Comparison of ENCODE assay signal across 14 mouse cellular contexts in the genomic region with DNA sequence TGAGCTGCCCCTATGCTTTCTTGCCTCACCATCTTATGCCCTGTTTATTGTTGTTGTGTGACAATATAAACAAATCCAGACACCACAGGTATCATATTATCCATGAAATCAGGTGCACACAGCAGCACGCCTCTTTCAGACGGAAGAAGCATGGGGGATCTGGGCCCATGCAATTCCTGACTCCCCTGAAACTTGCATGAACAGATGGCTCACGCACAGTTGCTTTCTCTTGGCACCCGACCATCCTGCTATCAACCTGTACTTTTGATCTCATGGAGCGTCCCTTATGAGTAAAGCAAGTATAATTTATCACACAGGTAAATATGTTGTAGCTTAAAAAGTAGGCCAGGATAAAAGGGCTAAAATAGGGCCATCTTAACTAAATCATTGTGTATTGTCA.
DNase-seq lines count a peak whose midpoint lies in the region.
"Had no signal": no experiment of that assay in that cellular context is flagged by ENCODE, and none has a peak within 500 bp of the region (broad histone marks: within the 10 kb centered on the region; RNA-seq: fewer than 3 reads in every experiment).

No protein-coding gene starts in this region.

- peak; percentile 75 for DNase-seq in brain, adult 2 months (ENCODE audit: low read depth, low spot score)
- peak; percentile 63 for DNase-seq in cerebellum, adult 11-12 months
- DNase-seq in cerebellum, adult 9-10 months, result peak; percentile 74
- DNase-seq in cerebellum, postnatal 25 days, result peak; percentile 52 to 69
- DNase-seq in layer of hippocampus, postnatal 25 days (ENCODE audit: extremely low spot score in 1 of 2, low spot score in 1 of 2), result no peak
- no peak for DNase-seq in adrenal gland, adult (ENCODE audit: inconsistent age in 2 of 2, low spot score in 1 of 2)
- DNase-seq in gastrocnemius, postnatal 25 days, result no peak
- DNase-seq: adrenal gland, adult 2 months; adrenal gland, postnatal 25 days; embryo, embryonic 11 days; gastrocnemius, postnatal 10 days; heart, adult 2 months; heart, postnatal 14 days; kidney, adult 2 months had no signal

Comparison
In these comparisons a context has a peak if more than half of its experiments do, and no peak if none do; other contexts are left out.
1. DNase-seq: peak in brain, adult 2 months (single experiment), cerebellum, adult 11-12 months (single experiment), cerebellum, adult 9-10 months (single experiment) and cerebellum, postnatal 25 days (2 of 2); none in layer of hippocampus, postnatal 25 days (0 of 2), adrenal gland, adult (0 of 2) and gastrocnemius, postnatal 25 days (single experiment).